Mouse (Mus musculus) kidney, embryonic 15.5 days (tissue): ENCODE data around the gene Otog. TPM values are rescaled to one million over a fixed set of nuclear protein-coding genes. Genes with fewer than 3 reads are reported as not detected.

Source experiments
- ATAC-seq: fragments of 200-750 bp; cut with Nextera tagmentation; replicated peaks from 2 replicates; pipeline ENCODE4 v1.8.0; 2017; ENCODE audit warnings: moderate TSS enrichment; ENCODE audit not compliant: low FRiP score
- H3K27ac ChIP-seq: fragments of 300-500 bp; sonication (generic); 2 replicates; pipeline ENCODE4 v1.5.1; 2015; ENCODE audit warnings: mild to moderate bottlenecking, inconsistent platforms
- H3K27me3 ChIP-seq: fragments of 300-500 bp; sonication (generic); 2 replicates; pipeline ENCODE4 v1.6.1; 2015; ENCODE audit warnings: inconsistent platforms
- H3K36me3 ChIP-seq: fragments of 300-500 bp; sonication (generic); 2 replicates; pipeline ENCODE4 v1.6.1; 2015; ENCODE audit warnings: inconsistent platforms
- H3K4me1 ChIP-seq: fragments of 300-500 bp; sonication (generic); 2 replicates; pipeline ENCODE4 v1.6.1; 2015; ENCODE audit warnings: inconsistent platforms
- H3K4me2 ChIP-seq: fragments of 300-500 bp; sonication (generic); 2 replicates; pipeline ENCODE4 v1.6.1; 2015; ENCODE audit warnings: moderate library complexity, mild to moderate bottlenecking, inconsistent platforms
- H3K4me3 ChIP-seq: fragments of 300-500 bp; sonication (generic); replicated peaks from 2 replicates; pipeline ENCODE4 v1.5.1; 2015; ENCODE audit warnings: mild to moderate bottlenecking, inconsistent platforms
- H3K9ac ChIP-seq: fragments of 300-500 bp; sonication (generic); 2 replicates; pipeline ENCODE4 v1.6.1; 2015; ENCODE audit warnings: mild to moderate bottlenecking, inconsistent platforms
- H3K9me3 ChIP-seq: fragments of 300-500 bp; sonication (generic); replicated peaks from 2 replicates; pipeline ENCODE4 v1.6.1; 2016; ENCODE audit warnings: inconsistent platforms
- WGBS: fragments of 180-500 bp; shearing (Covaris S2); methylation state at CpG from one replicate; pipeline ENCODE4 v1.1.7; 2015; ENCODE audit warnings: mixed read lengths; 5-methylcytosine and 5-hydroxymethylcytosine counted together
- polyA plus RNA-seq: library from polyadenylated mRNA; unstranded; fragments of >200 nt; fragmentation: Nextera tagmentation; extraction: Ambion mirVana; gene quantifications from 2 replicates; pipeline ENCODE4 v1.2.1, GENCODE M21; 2015

Gene Otog
- polyA plus RNA-seq, 1 experiment from 2014 or later = 0.04 TPM

- H3K27me3 ChIP-seq = peaks cover 38% of the 10 kb centered on the region
- no peaks in the 10 kb centered on the region for H3K36me3 ChIP-seq
- H3K9ac ChIP-seq = no peak overlapping the region
- no peak for ATAC-seq
- no peak overlapping the region for H3K4me3 ChIP-seq
- 90% methylated on average over 9 of the region's 9 CpGs for WGBS
- H3K4me1 ChIP-seq = peaks cover 8% of the 10 kb centered on the region
- no peak overlapping the region for H3K4me2 ChIP-seq
- no peak overlapping the region for H3K27ac ChIP-seq
- H3K9me3 ChIP-seq = no peaks in the 10 kb centered on the region
Measured at GRCm38 (mm10) chr7:46337397-46337796, 96.6 kb downstream of the Otog start.

GRCm38 (mm10) chr7:46339818-46340217, 99.0 kb downstream of the Otog start:
- Histone ChIP-seq H3K4me3 (no peak overlapping the region), H3K36me3 (no peaks in the 10 kb centered on the region), H3K27me3 (peaks cover 54% of the 10 kb centered on the region), H3K9ac (no peak overlapping the region), H3K9me3 (no peaks in the 10 kb centered on the region), H3K4me1 (peaks cover 8% of the 10 kb centered on the region), H3K4me2 (no peak overlapping the region), H3K27ac (no peak overlapping the region)
- 26% methylated on average over 3 of the region's 3 CpGs for WGBS
- ATAC-seq = peak; percentile 79

DNA sequence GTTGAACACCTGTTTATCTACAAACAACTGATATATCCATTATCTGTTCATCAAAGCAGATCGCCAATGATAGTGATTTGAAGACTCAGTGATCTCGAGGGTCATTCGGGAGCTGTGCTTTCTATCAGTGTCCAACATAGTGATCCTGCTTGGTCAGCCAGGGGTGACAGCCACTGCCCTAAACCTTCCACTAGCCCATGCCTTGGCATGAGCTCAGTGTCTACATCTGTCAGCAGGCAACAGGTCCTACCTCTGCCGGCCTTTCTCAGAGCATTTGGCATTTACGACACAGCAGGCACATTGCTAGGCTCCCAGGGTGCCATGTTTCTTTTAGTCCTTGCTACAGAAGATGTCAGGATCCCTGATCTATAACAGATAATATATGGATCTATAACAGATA, 99.5 kb downstream of the Otog start:
- peaks cover 49% of the 10 kb centered on the region for H3K27me3 ChIP-seq
- no peak overlapping the region for H3K4me3 ChIP-seq
- H3K27ac ChIP-seq = no peak overlapping the region
- H3K36me3 ChIP-seq = no peaks in the 10 kb centered on the region
- 43% methylated on average over 5 of the region's 5 CpGs for WGBS
- H3K9ac ChIP-seq = no peak overlapping the region
- peak; percentile 86; the same call in 1 of the 2 replicates for ATAC-seq
- peaks cover 8% of the 10 kb centered on the region for H3K4me1 ChIP-seq
- H3K4me2 ChIP-seq = no peak overlapping the region
- H3K9me3 ChIP-seq = no peaks in the 10 kb centered on the region

- no peak overlapping the region for H3K27ac ChIP-seq
- no peak overlapping the region for H3K9ac ChIP-seq
- peaks cover 55% of the 10 kb centered on the region for H3K27me3 ChIP-seq
- H3K36me3 ChIP-seq = no peaks in the 10 kb centered on the region
- peaks cover 8% of the 10 kb centered on the region for H3K4me1 ChIP-seq
- H3K4me3 ChIP-seq = no peak overlapping the region
- no peak for ATAC-seq
- 61% methylated on average over 9 of the region's 9 CpGs for WGBS
- no peaks in the 10 kb centered on the region for H3K9me3 ChIP-seq
- no peak overlapping the region for H3K4me2 ChIP-seq
Measured at GRCm38 (mm10) chr7:46341471-46341870, 100.7 kb downstream of the Otog start.

- peaks cover 74% of the 10 kb centered on the region for H3K27me3 ChIP-seq
- no peak overlapping the region for H3K4me2 ChIP-seq
- WGBS = 70% methylated on average over 4 of the region's 4 CpGs
- no peaks in the 10 kb centered on the region for H3K4me1 ChIP-seq
- no peaks in the 10 kb centered on the region for H3K36me3 ChIP-seq
- ATAC-seq = no peak
- no peak overlapping the region for H3K9ac ChIP-seq
- no peak overlapping the region for H3K27ac ChIP-seq
- no peaks in the 10 kb centered on the region for H3K9me3 ChIP-seq
- no peak overlapping the region for H3K4me3 ChIP-seq
Measured at GRCm38 (mm10) chr7:46347692-46348091, 106.9 kb downstream of the Otog start.

DNA sequence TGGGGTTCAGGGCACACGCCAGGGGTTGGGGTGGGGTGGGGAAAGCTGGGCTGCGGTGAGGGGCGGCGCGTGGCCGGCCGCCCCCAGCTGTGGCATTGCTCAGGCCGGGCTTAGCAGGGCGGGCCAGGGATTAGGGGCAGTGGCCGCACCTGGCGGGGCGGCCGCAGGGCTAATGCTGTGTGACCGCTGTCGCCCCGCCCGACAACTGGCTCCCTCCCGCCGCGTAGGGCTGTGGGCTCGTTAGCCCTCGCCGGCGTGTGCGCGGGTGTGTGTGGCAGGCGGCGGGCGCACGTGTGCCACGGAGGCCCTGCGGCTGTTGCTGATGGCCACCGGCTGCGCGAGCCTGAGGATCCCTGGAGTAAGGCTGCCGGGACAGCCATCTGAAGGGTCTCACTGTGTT, 108.0 kb downstream of the Otog start:
- H3K27me3 ChIP-seq = peaks cover 69% of the 10 kb centered on the region
- H3K9ac ChIP-seq = no peak overlapping the region
- 0 out of 2 replicates have a peak, but pooled peaks cover 3% of the 10 kb centered on the region for H3K4me1 ChIP-seq
- no peak overlapping the region for H3K4me2 ChIP-seq
- no peak overlapping the region for H3K27ac ChIP-seq
- no peak for ATAC-seq
- H3K4me3 ChIP-seq = no peak overlapping the region
- H3K36me3 ChIP-seq = no peaks in the 10 kb centered on the region
- H3K9me3 ChIP-seq = no peaks in the 10 kb centered on the region
- 6% methylated on average over 35 of the region's 36 CpGs for WGBS

DNA sequence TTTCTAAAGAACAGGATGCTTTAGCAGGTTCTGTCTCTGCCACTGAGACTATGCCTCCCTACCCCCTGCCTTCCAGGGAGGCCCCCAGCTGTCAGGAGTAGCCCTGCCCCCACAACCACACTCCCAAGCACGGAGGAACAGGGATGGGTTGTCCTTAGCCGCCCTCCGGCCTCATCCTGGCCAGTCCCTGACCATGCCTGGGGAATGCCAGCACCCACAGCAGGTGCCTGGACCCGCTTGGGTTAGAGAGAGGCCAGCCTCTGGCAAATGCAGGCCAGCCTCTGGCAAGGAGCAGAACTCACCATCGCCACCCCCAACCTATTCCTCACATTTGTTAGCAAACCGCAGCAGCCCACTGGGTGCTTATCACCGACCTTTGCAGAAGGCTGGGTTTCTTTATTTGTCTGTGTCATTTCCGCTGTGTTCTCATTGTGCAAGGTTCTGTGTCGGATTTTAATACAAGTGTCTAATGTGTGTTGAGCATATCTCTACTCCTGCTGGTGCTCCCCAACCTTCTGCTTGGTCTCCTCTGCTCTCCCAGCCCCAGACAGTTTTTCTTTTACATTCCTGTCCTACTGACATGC, 109.4 kb downstream of the Otog start:
- 0 out of 2 replicates have a peak, but pooled peaks cover 3% of the 10 kb centered on the region for H3K4me1 ChIP-seq
- peaks cover 60% of the 10 kb centered on the region for H3K27me3 ChIP-seq
- no peaks in the 10 kb centered on the region for H3K9me3 ChIP-seq
- H3K27ac ChIP-seq = no peak overlapping the region
- no peaks in the 10 kb centered on the region for H3K36me3 ChIP-seq
- no peak overlapping the region for H3K9ac ChIP-seq
- H3K4me2 ChIP-seq = no peak overlapping the region
- WGBS = 63% methylated on average over 9 of the region's 9 CpGs
- H3K4me3 ChIP-seq = no peak overlapping the region
- no peak for ATAC-seq

DNA sequence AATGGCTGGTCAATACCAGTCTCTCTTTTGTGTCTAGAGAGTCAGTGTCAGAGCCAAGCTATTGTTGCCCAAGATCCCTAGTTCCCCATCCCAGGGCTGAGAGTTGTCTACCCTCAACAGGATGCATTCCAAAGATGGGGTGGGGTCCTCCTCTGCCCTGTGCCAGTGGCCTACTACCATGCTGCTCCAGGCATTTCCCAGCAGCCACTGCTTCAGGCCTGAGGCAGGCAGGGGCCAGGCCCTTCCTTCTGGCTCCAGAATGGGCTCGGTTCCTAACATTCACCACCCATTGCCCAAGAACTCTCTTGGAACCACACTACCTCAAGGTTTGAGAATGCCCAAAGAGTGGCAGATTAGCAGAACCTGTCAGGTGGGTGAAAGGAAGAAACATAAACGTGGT, 112.0 kb downstream of the Otog start:
- no peaks in the 10 kb centered on the region for H3K36me3 ChIP-seq

DNA sequence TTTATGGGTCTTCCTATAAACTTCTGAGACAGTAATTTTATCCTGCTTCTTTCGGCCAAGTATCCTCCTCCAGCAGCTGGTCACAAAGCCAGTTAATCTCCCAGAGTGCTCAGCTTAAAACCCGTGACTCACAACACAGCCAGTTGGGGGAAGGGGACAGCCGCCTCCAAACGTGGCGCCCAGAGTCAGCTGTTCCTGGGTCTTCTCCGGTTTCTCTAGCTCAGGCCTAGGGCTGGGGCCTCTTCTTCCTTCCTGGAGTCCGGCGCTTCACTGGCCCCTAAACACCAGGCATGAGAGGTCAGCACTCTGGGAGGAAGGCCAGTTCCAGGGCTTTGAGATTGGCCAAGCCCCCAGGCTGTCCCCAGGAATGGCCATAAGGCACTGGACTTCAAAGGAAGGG, 112.4 kb downstream of the Otog start:
- Histone ChIP-seq H3K4me1 (0 out of 2 replicates have a peak, but pooled peaks cover 3% of the 10 kb centered on the region), H3K9ac (no peak overlapping the region), H3K9me3 (no peaks in the 10 kb centered on the region), H3K36me3 (no peaks in the 10 kb centered on the region), H3K4me2 (no peak overlapping the region), H3K27me3 (peaks cover 36% of the 10 kb centered on the region), H3K27ac (no peak overlapping the region), H3K4me3 (no peak overlapping the region)
- WGBS = 33% methylated on average over 8 of the region's 8 CpGs
- ATAC-seq = 0 out of 2 replicates have a peak, but pooled peaks have one; percentile 36

More for the DNA sequence above, 112.0 kb downstream of the Otog start:
- Histone ChIP-seq H3K4me3 (no peak overlapping the region), H3K9ac (no peak overlapping the region), H3K4me2 (no peak overlapping the region), H3K4me1 (0 out of 2 replicates have a peak, but pooled peaks cover 3% of the 10 kb centered on the region), H3K27me3 (peaks cover 41% of the 10 kb centered on the region), H3K9me3 (no peaks in the 10 kb centered on the region), H3K27ac (no peak overlapping the region)
- ATAC-seq = no peak
- 63% methylated on average over 2 of the region's 2 CpGs for WGBS

DNA sequence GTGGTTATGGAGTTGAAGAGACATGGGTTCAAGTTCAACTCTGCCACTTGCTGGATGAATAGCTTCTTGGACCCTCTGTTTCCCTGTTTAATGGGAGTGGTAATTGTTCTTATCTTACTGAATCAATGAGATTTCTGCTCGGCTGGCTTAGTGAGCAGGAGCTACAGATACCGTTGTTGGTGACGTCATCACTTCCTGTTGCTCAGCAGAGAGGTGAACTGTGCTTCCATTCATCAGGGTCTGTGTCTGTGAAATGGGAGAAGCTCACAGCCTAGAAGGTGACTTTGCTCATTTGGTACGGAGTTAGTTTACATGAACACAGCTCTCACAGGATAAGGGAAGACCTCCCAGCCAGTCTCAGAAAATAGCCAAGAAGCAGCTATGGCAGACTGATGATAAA, 113.1 kb downstream of the Otog start:
- H3K4me2 ChIP-seq = no peak overlapping the region
- H3K36me3 ChIP-seq = no peaks in the 10 kb centered on the region
- ATAC-seq = no peak
- H3K4me1 ChIP-seq = 0 out of 2 replicates have a peak, but pooled peaks cover 3% of the 10 kb centered on the region
- no peak overlapping the region for H3K9ac ChIP-seq
- no peak overlapping the region for H3K4me3 ChIP-seq
- H3K9me3 ChIP-seq = no peaks in the 10 kb centered on the region
- peaks cover 29% of the 10 kb centered on the region for H3K27me3 ChIP-seq
- WGBS = 45% methylated on average over 4 of the region's 4 CpGs
- H3K27ac ChIP-seq = no peak overlapping the region

Other genes with a start within 250 kb of the Otog start
- 0.93 and 1.1 TPM in 2 replicates for gene Abcc6, start 210.7 kb upstream of the Otog start, polyA plus RNA-seq
- gene Nomo1, start 207.3 kb upstream of the Otog start, polyA plus RNA-seq = 39.9 and 40.4 TPM in 2 replicates
- gene Kcnj11, start 140.2 kb upstream of the Otog start, polyA plus RNA-seq = 0.21 and 0.37 TPM in 2 replicates
- 2.2 and 2.3 TPM in 2 replicates for gene Abcc8, start 61.0 kb upstream of the Otog start, polyA plus RNA-seq
- 13.8 and 14.5 TPM in 2 replicates for gene Ush1c, start 2.5 kb upstream of the Otog start, polyA plus RNA-seq
- gene Myod1, start 135.5 kb downstream of the Otog start, polyA plus RNA-seq = 2.2 and 3.1 TPM in 2 replicates
- gene Kcnc1, start 155.5 kb downstream of the Otog start, polyA plus RNA-seq = 0.06 and 0.10 TPM in 2 replicates